Mouse (Mus musculus): ENCODE measurements around the gene Lsamp.

Gene Lsamp

GRCm38 (mm10) chr16:41172839-41173238, 1188.7 kb downstream of the Lsamp start:
- no peak for DNase-seq (ENCODE audit: low read depth in 1 of 2, low spot score in 2 of 2)

- DNase-seq (ENCODE audit: low read depth in 1 of 2, low spot score in 2 of 2), result no peak
Measured at GRCm38 (mm10) chr16:41179557-41179956, 1195.4 kb downstream of the Lsamp start.

GRCm38 (mm10) chr16:41180867-41181266, 1196.7 kb downstream of the Lsamp start:
- no peak for DNase-seq (ENCODE audit: low read depth in 1 of 2, low spot score in 2 of 2)

GRCm38 (mm10) chr16:41210055-41210454, 1225.9 kb downstream of the Lsamp start:
- no peak for DNase-seq (ENCODE audit: low read depth in 1 of 2, low spot score in 2 of 2)

GRCm38 (mm10) chr16:41235829-41236228, 1251.7 kb downstream of the Lsamp start:
- no peak for DNase-seq (ENCODE audit: low read depth in 1 of 2, low spot score in 2 of 2)

- no peak for DNase-seq (ENCODE audit: low read depth in 1 of 2, low spot score in 2 of 2)
Measured at GRCm38 (mm10) chr16:41242841-41243240, 1258.7 kb downstream of the Lsamp start.

GRCm38 (mm10) chr16:41244711-41245110, 1260.5 kb downstream of the Lsamp start:
- no peak for DNase-seq (ENCODE audit: low read depth in 1 of 2, low spot score in 2 of 2)

- DNase-seq (ENCODE audit: low read depth in 1 of 2, low spot score in 2 of 2), result no peak
Measured at GRCm38 (mm10) chr16:41258145-41259035, 1274.2 kb downstream of the Lsamp start.

- DNase-seq (ENCODE audit: low read depth in 1 of 2, low spot score in 2 of 2), result no peak
Measured at GRCm38 (mm10) chr16:41275999-41276671, 1292.0 kb downstream of the Lsamp start.

- DNase-seq (ENCODE audit: low read depth in 1 of 2, low spot score in 2 of 2), result no peak
Measured at GRCm38 (mm10) chr16:41317992-41318391, 1333.8 kb downstream of the Lsamp start.

GRCm38 (mm10) chr16:41343431-41343830, 1359.3 kb downstream of the Lsamp start:
- no peak for DNase-seq (ENCODE audit: low read depth in 1 of 2, low spot score in 2 of 2)

GRCm38 (mm10) chr16:41365138-41365537, 1381.0 kb downstream of the Lsamp start:
- no peak for DNase-seq (ENCODE audit: low read depth in 1 of 2, low spot score in 2 of 2)

GRCm38 (mm10) chr16:41383702-41384101, 1399.5 kb downstream of the Lsamp start:
- DNase-seq (ENCODE audit: low read depth in 1 of 2, low spot score in 2 of 2), result no peak

GRCm38 (mm10) chr16:41384288-41384687, 1400.1 kb downstream of the Lsamp start:
- DNase-seq (ENCODE audit: low read depth in 1 of 2, low spot score in 2 of 2), result no peak

GRCm38 (mm10) chr16:41408850-41409249, 1424.7 kb downstream of the Lsamp start:
- DNase-seq (ENCODE audit: low read depth in 1 of 2, low spot score in 2 of 2), result no peak

- no peak for DNase-seq (ENCODE audit: low read depth in 1 of 2, low spot score in 2 of 2)
Measured at GRCm38 (mm10) chr16:41410671-41411070, 1426.5 kb downstream of the Lsamp start.

GRCm38 (mm10) chr16:41417363-41417762, 1433.2 kb downstream of the Lsamp start:
- no peak for DNase-seq (ENCODE audit: low read depth in 1 of 2, low spot score in 2 of 2)

GRCm38 (mm10) chr16:41467391-41467790, 1483.2 kb downstream of the Lsamp start:
- DNase-seq (ENCODE audit: low read depth in 1 of 2, low spot score in 2 of 2), result no peak

GRCm38 (mm10) chr16:41478694-41479093, 1494.5 kb downstream of the Lsamp start:
- no peak for DNase-seq (ENCODE audit: low read depth in 1 of 2, low spot score in 2 of 2)

GRCm38 (mm10) chr16:41481832-41482231, 1497.7 kb downstream of the Lsamp start:
- DNase-seq (ENCODE audit: low read depth in 1 of 2, low spot score in 2 of 2), result no peak

GRCm38 (mm10) chr16:41510915-41511552, 1526.9 kb downstream of the Lsamp start:
- no peak for DNase-seq (ENCODE audit: low read depth in 1 of 2, low spot score in 2 of 2)

GRCm38 (mm10) chr16:41521566-41521965, 1537.4 kb downstream of the Lsamp start:
- no peak for DNase-seq (ENCODE audit: low read depth in 1 of 2, low spot score in 2 of 2)
